In genomic region chr2:93085291-93086027, GRCm38 (mm10) we compare ENCODE assay signal across 9 mouse cellular contexts. TPM values are rescaled to one million over a fixed set of nuclear protein-coding genes. Genes with fewer than 3 reads are reported as not detected.
DNase-seq lines count a peak whose midpoint lies in the region; ATAC-seq and TF ChIP-seq lines count a peak whose summit lies in the region.
"Had no signal": no experiment of that assay in that cellular context is flagged by ENCODE, and none has a peak within 500 bp of the region (broad histone marks: within the 10 kb centered on the region; RNA-seq: fewer than 3 reads in every experiment).

No protein-coding gene starts in this region.

- no peak for ATAC-seq in lung, embryonic 14.5 days (ENCODE audit: insufficient read depth)
- ATAC-seq in erythroblast, adult 5-6 weeks (replicated peaks; ENCODE audit: low FRiP score, poor library complexity, severe bottlenecking), result no peak

- peaks cover 22% of the 10 kb centered on the region for H3K4me1 ChIP-seq in lung, embryonic 14.5 days (ENCODE audit: insufficient read depth)

- DNase-seq in lung, embryonic 14.5 days, result no peak
- no peak for DNase-seq in lung, postnatal 10 days
- peak; percentile 88 to 91 for DNase-seq in frontal cortex, postnatal 36 days (ENCODE audit: low spot score in 2 of 2)
- peak; percentile 79 to 93 for DNase-seq in left cerebral cortex, adult 9 months (ENCODE audit: low spot score in 2 of 2)
- peak; percentile 46 for DNase-seq in right cerebral cortex, postnatal 4 days
- no peak for DNase-seq in urinary bladder, postnatal 25 days (ENCODE audit: low spot score)
- DNase-seq: lung, adult 2 months had no signal

- H3K4me2 ChIP-seq in lung, embryonic 14.5 days, result no peak overlapping the region

- 51% methylated on average over 8 of the region's 8 CpGs for WGBS in lung, embryonic 14.5 days

- H3K9me3 ChIP-seq in lung, embryonic 14.5 days (ENCODE audit: low read depth, low read length), result no peaks in the 10 kb centered on the region

- no peak overlapping the region for H3K4me3 ChIP-seq in lung, embryonic 14.5 days (ENCODE audit: low read depth, low read length)

- no peaks in the 10 kb centered on the region for H3K36me3 ChIP-seq in lung, embryonic 14.5 days (ENCODE audit: insufficient read depth)

- H3K27ac ChIP-seq in lung, embryonic 14.5 days (ENCODE audit: low read depth), result 0 out of 2 replicates have a peak overlapping the region, but pooled peaks have one; percentile 12
- H3K27ac ChIP-seq: kidney, postnatal 0 days had no signal

- no peak for TF ChIP-seq CTCF in lung, embryonic 14.5 days (IDR thresholded peaks at IDR 0.05; ENCODE audit: low read depth)

- H3K27me3 ChIP-seq in lung, embryonic 14.5 days (ENCODE audit: insufficient read depth, low read length), result no peaks in the 10 kb centered on the region

- no peak overlapping the region for H3K9ac ChIP-seq in lung, embryonic 14.5 days

RNA-seq across cellular contexts. Expression of gene Prdm11, which starts 39.5 kb away (rescaled TPM):
- 4.4 and 4.8 TPM in 2 replicates for polyA plus RNA-seq in lung, embryonic 14.5 days (2014; fragmentation: Nextera tagmentation; extraction: Ambion mirVana)
- total RNA-seq in erythroblast, adult 5-6 weeks (2015; ENCODE audit: low replicate concordance), result 0.19 and 0.63 TPM in 2 replicates
- total RNA-seq in erythroblast, adult 5-6 weeks (2017; ENCODE audit: low replicate concordance), result 0.77 and 0.98 TPM in 2 replicates

Comparison
In these comparisons a context has a peak if more than half of its experiments do, and no peak if none do; other contexts are left out.
1. DNase-seq: peak in frontal cortex, postnatal 36 days (2 of 2), left cerebral cortex, adult 9 months (2 of 2) and right cerebral cortex, postnatal 4 days (single experiment); none in lung, embryonic 14.5 days (single experiment), lung, postnatal 10 days (single experiment) and urinary bladder, postnatal 25 days (single experiment).